Mouse (Mus musculus): ENCODE data around the gene Lactb. TPM values are rescaled to one million over a fixed set of nuclear protein-coding genes. Genes with fewer than 3 reads are reported as not detected.
A peak's percentile ranks its signal among the peaks of the same experiment; 100 is the strongest.

Gene Lactb
- polyA plus RNA-seq, 1 experiment from 2014 or later = 12.0 TPM

DNA sequence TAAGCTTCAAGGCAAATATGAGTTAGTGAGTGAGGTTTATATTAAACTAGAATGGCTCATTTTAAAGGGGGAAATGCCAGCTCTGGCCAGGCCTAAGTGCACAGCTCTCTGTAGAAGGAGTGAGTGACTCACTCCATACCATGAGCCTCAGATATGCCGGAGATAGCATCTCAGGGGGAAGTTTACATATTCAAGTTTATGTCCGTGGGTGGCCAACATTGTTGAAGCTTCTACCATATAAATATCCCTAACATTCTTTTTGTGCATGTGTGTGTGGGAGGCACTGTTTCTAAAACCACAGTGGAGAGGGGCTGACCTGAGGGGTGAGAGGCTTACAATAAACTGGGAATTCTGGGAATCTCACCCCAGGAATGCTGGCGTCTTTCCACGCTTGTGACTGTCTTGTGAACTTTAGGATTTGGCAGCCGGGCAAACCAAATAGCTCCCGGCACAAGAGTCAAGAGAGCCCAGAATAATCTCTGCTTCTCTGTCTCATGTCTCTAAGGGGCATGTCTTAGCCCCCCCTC, 13.7 kb upstream of the Lactb start:
- H3K4me3 ChIP-seq (ENCODE audit: low read depth, low read length) = no peak overlapping the region
- no peaks in the 10 kb centered on the region for H3K36me3 ChIP-seq (ENCODE audit: control insufficient read depth, insufficient read depth, low read length)
- H3K9ac ChIP-seq (ENCODE audit: low read depth, low read length) = no peak overlapping the region
- DNase-seq (ENCODE audit: low spot score) = no peak
- no peaks in the 10 kb centered on the region for H3K4me1 ChIP-seq (replicated peaks; ENCODE audit: control insufficient read depth, insufficient read depth, low read length)
- WGBS = 63% methylated on average over 6 of the region's 6 CpGs
- H3K9me3 ChIP-seq (ENCODE audit: control insufficient read depth, low read length) = no peaks in the 10 kb centered on the region
- H3K4me2 ChIP-seq (replicated peaks; ENCODE audit: low read depth, low read length) = no peak overlapping the region
- no peak overlapping the region for H3K27ac ChIP-seq (ENCODE audit: low read depth, low read length)
- H3K27me3 ChIP-seq (ENCODE audit: control insufficient read depth, insufficient read depth, low read length) = no peaks in the 10 kb centered on the region
- no peak for ATAC-seq (ENCODE audit: low FRiP score)

DNA sequence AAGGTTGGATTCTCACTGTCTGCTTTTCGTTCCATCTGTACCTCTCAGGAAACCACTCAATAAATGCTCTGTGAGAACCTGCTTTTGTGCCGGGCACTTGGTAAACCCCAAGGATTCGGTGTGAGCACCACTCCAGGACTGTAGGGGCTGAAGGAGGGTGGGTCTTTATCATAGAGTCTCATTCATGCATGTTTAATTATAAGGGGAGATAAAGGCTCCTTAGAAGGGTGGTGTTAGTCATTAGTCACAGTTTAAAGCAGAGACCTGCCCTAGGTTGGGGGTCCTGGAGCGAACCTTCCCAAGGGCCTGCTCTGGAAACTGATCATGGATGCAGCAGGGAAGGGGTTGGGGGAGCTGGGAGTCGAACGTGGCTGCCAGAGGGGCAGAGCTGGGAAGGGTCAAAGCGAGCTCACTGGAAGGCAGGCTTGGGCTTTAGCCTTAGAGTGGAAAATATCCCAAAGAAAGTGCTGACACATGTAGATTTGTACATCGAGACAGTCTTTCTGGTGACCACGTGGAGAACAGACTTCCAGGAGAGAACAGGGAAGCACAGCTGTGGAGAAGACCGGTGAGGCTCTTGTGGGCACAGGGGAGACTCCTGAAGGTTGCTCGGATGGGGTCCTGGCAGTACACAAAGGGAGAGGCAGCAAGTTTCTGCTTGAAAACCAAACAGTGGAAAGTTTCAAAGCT, 13.1 kb upstream of the Lactb start:
- H3K4me3 ChIP-seq (ENCODE audit: low read depth, low read length) = no peak overlapping the region
- no peaks in the 10 kb centered on the region for H3K36me3 ChIP-seq (ENCODE audit: control insufficient read depth, insufficient read depth, low read length)
- WGBS = 69% methylated on average over 11 of the region's 11 CpGs
- no peaks in the 10 kb centered on the region for H3K4me1 ChIP-seq (replicated peaks; ENCODE audit: control insufficient read depth, insufficient read depth, low read length)
- no peaks in the 10 kb centered on the region for H3K27me3 ChIP-seq (ENCODE audit: control insufficient read depth, insufficient read depth, low read length)
- H3K9me3 ChIP-seq (ENCODE audit: control insufficient read depth, low read length) = no peaks in the 10 kb centered on the region
- ATAC-seq (ENCODE audit: low FRiP score) (no peak), DNase-seq (ENCODE audit: low spot score) (no peak)
- no peak overlapping the region for H3K4me2 ChIP-seq (replicated peaks; ENCODE audit: low read depth, low read length)
- H3K9ac ChIP-seq (ENCODE audit: low read depth, low read length) = no peak overlapping the region
- no peak overlapping the region for H3K27ac ChIP-seq (ENCODE audit: low read depth, low read length)

DNA sequence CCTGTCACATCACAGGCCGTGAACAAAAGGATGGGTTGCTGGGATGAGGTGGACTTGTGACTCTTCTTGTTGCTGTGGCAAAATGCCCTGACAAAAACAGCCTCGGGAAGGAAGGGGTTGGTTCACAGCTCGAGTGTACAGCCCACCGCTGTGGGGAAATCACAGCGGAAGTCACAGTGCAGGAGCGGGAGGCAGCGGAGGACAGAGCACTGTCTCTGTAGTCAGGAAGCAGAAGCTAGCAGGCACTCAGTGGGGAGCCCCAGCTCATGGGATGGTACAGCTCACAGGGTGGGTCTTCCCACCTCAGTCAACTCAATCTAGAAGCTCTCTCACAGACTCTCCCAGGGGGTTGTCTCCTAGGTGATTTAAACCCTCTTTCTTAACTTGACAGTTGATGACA, 10.1 kb upstream of the Lactb start:
- H3K4me3 ChIP-seq (ENCODE audit: low read depth, low read length) = no peak overlapping the region
- WGBS = 73% methylated on average over 7 of the region's 7 CpGs
- DNase-seq (ENCODE audit: low spot score) (no peak), ATAC-seq (ENCODE audit: low FRiP score) (no peak)
- H3K9ac ChIP-seq (ENCODE audit: low read depth, low read length) = no peak overlapping the region
- H3K4me1 ChIP-seq (replicated peaks; ENCODE audit: control insufficient read depth, insufficient read depth, low read length) = no peaks in the 10 kb centered on the region
- H3K9me3 ChIP-seq (ENCODE audit: control insufficient read depth, low read length) = no peaks in the 10 kb centered on the region
- H3K36me3 ChIP-seq (ENCODE audit: control insufficient read depth, insufficient read depth, low read length) = no peaks in the 10 kb centered on the region
- no peak overlapping the region for H3K4me2 ChIP-seq (replicated peaks; ENCODE audit: low read depth, low read length)
- no peak overlapping the region for H3K27ac ChIP-seq (ENCODE audit: low read depth, low read length)
- no peaks in the 10 kb centered on the region for H3K27me3 ChIP-seq (ENCODE audit: control insufficient read depth, insufficient read depth, low read length)

DNA sequence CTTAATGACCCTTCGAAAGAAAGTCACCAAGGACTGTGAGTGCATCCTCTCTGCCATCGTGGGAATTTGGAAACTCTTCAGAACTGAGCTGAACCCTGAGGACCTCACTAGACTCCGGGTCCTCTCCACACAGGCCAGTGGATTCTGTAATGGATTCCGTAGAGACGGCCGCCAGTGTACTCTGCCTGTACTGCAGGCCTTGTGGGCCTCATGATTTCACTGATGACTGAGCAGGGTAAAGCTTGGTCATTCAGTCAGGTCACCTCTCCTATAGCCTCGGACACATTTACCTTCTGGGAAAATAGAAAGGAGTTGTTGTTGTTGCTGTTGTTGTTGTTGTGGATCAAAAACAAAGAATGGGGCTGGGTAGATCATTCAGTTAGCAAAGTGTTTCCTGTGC, 6.8 kb upstream of the Lactb start:
- H3K9me3 ChIP-seq (ENCODE audit: control insufficient read depth, low read length) = no peaks in the 10 kb centered on the region
- no peak overlapping the region for H3K27ac ChIP-seq (ENCODE audit: low read depth, low read length)
- no peaks in the 10 kb centered on the region for H3K36me3 ChIP-seq (ENCODE audit: control insufficient read depth, insufficient read depth, low read length)
- ATAC-seq (ENCODE audit: low FRiP score) (no peak), DNase-seq (ENCODE audit: low spot score) (no peak)
- H3K4me3 ChIP-seq (ENCODE audit: low read depth, low read length) = no peak overlapping the region
- no peaks in the 10 kb centered on the region for H3K4me1 ChIP-seq (replicated peaks; ENCODE audit: control insufficient read depth, insufficient read depth, low read length)
- no peaks in the 10 kb centered on the region for H3K27me3 ChIP-seq (ENCODE audit: control insufficient read depth, insufficient read depth, low read length)
- H3K4me2 ChIP-seq (replicated peaks; ENCODE audit: low read depth, low read length) = no peak overlapping the region
- no peak overlapping the region for H3K9ac ChIP-seq (ENCODE audit: low read depth, low read length)
- 74% methylated on average over 7 of the region's 7 CpGs for WGBS

DNA sequence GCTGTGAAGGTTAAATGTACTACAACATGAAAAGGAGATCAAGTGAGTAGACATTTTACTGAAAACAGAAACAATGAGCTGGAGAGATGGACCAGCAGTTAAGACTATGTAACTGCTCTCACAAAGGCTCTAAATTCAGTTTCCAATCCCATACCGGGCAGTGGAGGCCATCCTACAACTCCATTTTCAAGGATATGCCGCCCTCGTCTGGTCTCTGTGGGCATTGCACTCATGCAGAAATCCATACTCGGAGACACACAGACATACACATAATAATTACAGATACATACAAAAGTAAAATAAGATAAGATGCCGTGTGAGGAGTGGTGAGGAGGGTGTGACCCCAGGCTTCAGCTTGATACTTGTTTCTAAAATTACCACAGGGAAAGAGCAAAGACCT, 5.2 kb upstream of the Lactb start:
- H3K36me3 ChIP-seq (ENCODE audit: control insufficient read depth, insufficient read depth, low read length) = no peaks in the 10 kb centered on the region
- H3K9me3 ChIP-seq (ENCODE audit: control insufficient read depth, low read length) = no peaks in the 10 kb centered on the region
- H3K4me1 ChIP-seq (replicated peaks; ENCODE audit: control insufficient read depth, insufficient read depth, low read length) = no peaks in the 10 kb centered on the region
- no peak overlapping the region for H3K4me3 ChIP-seq (ENCODE audit: low read depth, low read length)
- H3K4me2 ChIP-seq (replicated peaks; ENCODE audit: low read depth, low read length) = no peak overlapping the region
- H3K27ac ChIP-seq (ENCODE audit: low read depth, low read length) = no peak overlapping the region
- WGBS = 6% methylated on average over 5 of the region's 5 CpGs
- H3K9ac ChIP-seq (ENCODE audit: low read depth, low read length) = no peak overlapping the region
- ATAC-seq (ENCODE audit: low FRiP score) (no peak), DNase-seq (ENCODE audit: low spot score) (peak; percentile 87)
- H3K27me3 ChIP-seq (ENCODE audit: control insufficient read depth, insufficient read depth, low read length) = no peaks in the 10 kb centered on the region

DNA sequence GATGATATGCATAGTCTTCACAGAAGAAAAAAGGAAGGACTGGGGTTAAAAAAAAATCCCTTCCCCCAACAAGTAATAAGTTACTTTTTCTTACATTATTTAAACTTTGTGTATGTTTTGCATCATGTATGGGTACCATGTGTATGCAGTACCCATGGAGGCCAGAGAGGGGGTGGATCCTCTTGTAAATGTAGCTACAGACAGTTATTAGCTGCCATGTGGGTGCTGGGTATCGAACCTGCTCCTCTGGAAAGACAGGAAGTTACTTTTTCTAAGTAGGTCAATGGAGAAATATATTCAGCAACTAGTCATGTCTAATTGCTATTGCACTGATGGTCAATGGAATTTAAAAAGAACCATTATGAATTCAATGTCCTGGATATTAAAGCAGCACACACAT, 3.2 kb upstream of the Lactb start:
- no peak overlapping the region for H3K4me3 ChIP-seq (ENCODE audit: low read depth, low read length)
- no peaks in the 10 kb centered on the region for H3K9me3 ChIP-seq (ENCODE audit: control insufficient read depth, low read length)
- no peak overlapping the region for H3K9ac ChIP-seq (ENCODE audit: low read depth, low read length)
- no peak for ATAC-seq (ENCODE audit: low FRiP score)
- H3K27me3 ChIP-seq (ENCODE audit: control insufficient read depth, insufficient read depth, low read length) = no peaks in the 10 kb centered on the region
- WGBS = 68% methylated on average over 1 of the region's 1 CpGs
- DNase-seq (ENCODE audit: low spot score) = no peak
- no peak overlapping the region for H3K4me2 ChIP-seq (replicated peaks; ENCODE audit: low read depth, low read length)
- H3K27ac ChIP-seq (ENCODE audit: low read depth, low read length) = no peak overlapping the region
- H3K36me3 ChIP-seq (ENCODE audit: control insufficient read depth, insufficient read depth, low read length) = no peaks in the 10 kb centered on the region
- no peaks in the 10 kb centered on the region for H3K4me1 ChIP-seq (replicated peaks; ENCODE audit: control insufficient read depth, insufficient read depth, low read length)

DNA sequence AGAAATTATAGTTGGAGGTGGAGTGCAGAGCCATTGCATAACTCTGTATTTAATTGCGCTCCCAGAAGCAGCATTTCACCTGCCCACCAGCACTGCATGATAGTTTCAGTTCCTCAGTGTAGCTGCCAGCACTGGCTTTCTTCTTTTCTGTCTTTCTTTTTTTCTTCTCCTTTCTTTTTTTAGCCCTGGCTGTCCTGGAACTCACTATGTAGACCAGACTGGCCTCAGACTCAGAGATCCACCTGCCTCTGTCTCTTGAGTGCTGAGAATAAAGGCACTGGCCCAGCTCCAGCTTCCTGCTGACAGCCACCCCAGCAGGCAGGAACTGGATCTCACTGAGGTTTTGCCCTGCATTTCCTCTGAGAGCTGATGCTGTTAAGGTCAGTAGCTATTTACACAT, 2.7 kb upstream of the Lactb start:
- WGBS = 92% methylated on average over 1 of the region's 1 CpGs

DNA sequence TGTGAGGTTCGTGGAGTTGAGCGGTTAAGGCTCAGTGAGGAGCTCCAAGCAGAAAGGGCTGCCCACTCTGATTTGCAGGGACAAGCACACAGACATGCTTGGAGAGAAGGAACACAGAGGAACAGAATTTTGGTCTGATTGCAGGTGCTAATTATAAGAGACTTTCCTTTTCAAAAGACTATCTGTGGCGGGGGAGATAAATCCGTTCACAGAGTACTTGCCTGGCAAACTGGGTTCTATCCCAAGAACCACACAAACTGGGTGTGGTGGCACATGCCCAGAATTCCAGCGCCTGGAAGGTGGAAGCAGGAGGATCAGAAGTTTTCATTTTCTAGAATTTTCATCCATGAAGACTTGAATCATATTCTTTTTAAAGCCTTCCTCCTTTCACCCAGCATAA, 1.8 kb upstream of the Lactb start:
- DNase-seq (ENCODE audit: low spot score) (no peak), ATAC-seq (ENCODE audit: low FRiP score) (no peak)
- Histone ChIP-seq H3K4me2 (replicated peaks; ENCODE audit: low read depth, low read length) (no peak overlapping the region), H3K9me3 (ENCODE audit: control insufficient read depth, low read length) (no peaks in the 10 kb centered on the region), H3K9ac (ENCODE audit: low read depth, low read length) (no peak overlapping the region), H3K27ac (ENCODE audit: low read depth, low read length) (no peak overlapping the region), H3K4me3 (ENCODE audit: low read depth, low read length) (no peak overlapping the region), H3K4me1 (replicated peaks; ENCODE audit: control insufficient read depth, insufficient read depth, low read length) (no peaks in the 10 kb centered on the region), H3K27me3 (ENCODE audit: control insufficient read depth, insufficient read depth, low read length) (no peaks in the 10 kb centered on the region), H3K36me3 (ENCODE audit: control insufficient read depth, insufficient read depth, low read length) (no peaks in the 10 kb centered on the region)
- WGBS = 86% methylated on average over 5 of the region's 5 CpGs

More for the DNA sequence above, 2.7 kb upstream of the Lactb start:
- Histone ChIP-seq H3K27me3 (ENCODE audit: control insufficient read depth, insufficient read depth, low read length) (no peaks in the 10 kb centered on the region), H3K27ac (ENCODE audit: low read depth, low read length) (no peak overlapping the region), H3K4me2 (replicated peaks; ENCODE audit: low read depth, low read length) (no peak overlapping the region), H3K9me3 (ENCODE audit: control insufficient read depth, low read length) (no peaks in the 10 kb centered on the region), H3K4me3 (ENCODE audit: low read depth, low read length) (no peak overlapping the region), H3K4me1 (replicated peaks; ENCODE audit: control insufficient read depth, insufficient read depth, low read length) (no peaks in the 10 kb centered on the region), H3K9ac (ENCODE audit: low read depth, low read length) (no peak overlapping the region), H3K36me3 (ENCODE audit: control insufficient read depth, insufficient read depth, low read length) (no peaks in the 10 kb centered on the region)
- DNase-seq (ENCODE audit: low spot score) (no peak), ATAC-seq (ENCODE audit: low FRiP score) (no peak)

DNA sequence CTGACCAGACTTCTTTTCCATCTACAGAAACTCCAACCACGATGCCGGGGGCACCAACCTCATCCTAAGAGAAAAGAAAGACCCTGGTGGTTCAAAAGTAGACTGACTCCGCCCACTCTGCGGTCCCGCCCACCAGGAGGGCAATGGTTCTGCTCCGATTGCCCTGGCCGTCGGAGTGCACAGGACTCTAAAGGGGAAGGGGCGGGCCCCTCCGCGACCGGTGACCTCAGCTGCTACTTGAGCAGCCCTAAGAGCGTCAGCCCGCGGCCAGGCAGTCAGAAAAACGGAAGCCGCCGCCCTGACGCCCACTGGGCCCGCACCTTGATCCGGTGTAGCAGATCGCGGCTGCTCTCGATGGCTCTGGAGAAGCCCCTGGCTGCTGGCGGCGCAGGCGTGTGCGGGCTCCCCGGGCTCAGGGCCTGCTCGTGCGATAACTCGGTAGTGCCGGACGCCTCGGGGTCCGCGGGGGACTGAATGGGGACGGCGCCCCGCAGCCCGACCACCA, 511 bp downstream of the Lactb start:
- WGBS = under 1% methylated on average over 37 of the region's 41 CpGs
- ATAC-seq (ENCODE audit: low FRiP score) (peak; percentile 90), DNase-seq (ENCODE audit: low spot score) (peak; percentile 86)
- Histone ChIP-seq H3K27ac (ENCODE audit: low read depth, low read length) (peak overlapping the region; percentile 75), H3K9me3 (ENCODE audit: control insufficient read depth, low read length) (no peaks in the 10 kb centered on the region), H3K4me2 (replicated peaks; ENCODE audit: low read depth, low read length) (peak overlapping the region; percentile 50), H3K9ac (ENCODE audit: low read depth, low read length) (peak overlapping the region; percentile 64), H3K4me1 (replicated peaks; ENCODE audit: control insufficient read depth, insufficient read depth, low read length) (no peaks in the 10 kb centered on the region), H3K4me3 (ENCODE audit: low read depth, low read length) (peak overlapping the region; percentile 71), H3K36me3 (ENCODE audit: control insufficient read depth, insufficient read depth, low read length) (no peaks in the 10 kb centered on the region), H3K27me3 (ENCODE audit: control insufficient read depth, insufficient read depth, low read length) (no peaks in the 10 kb centered on the region)
